Mouse (Mus musculus) limb, embryonic 15.5 days (tissue): ENCODE results near the gene Vwa3a. TPM values are rescaled to one million over a fixed set of nuclear protein-coding genes. Genes with fewer than 3 reads are reported as not detected.
A peak's percentile ranks its signal among the peaks of the same experiment; 100 is the strongest.
"Not testable (repeated sequence)": the region's sequence is repeated elsewhere in the genome, so short reads cannot be mapped to it uniquely, and the experiment has no call there.

Experiments
- ATAC-seq: fragments of 200-750 bp; cut with Nextera tagmentation; 2 replicates; pipeline ENCODE4 v1.8.0; 2017; ENCODE audit warnings: low read depth, moderate TSS enrichment; ENCODE audit not compliant: insufficient number of reproducible peaks, low FRiP score, low TSS enrichment
- H3K27ac ChIP-seq: fragments of 300-500 bp; sonication (generic); 2 replicates; pipeline ENCODE4 v1.5.1; 2015; ENCODE audit warnings: moderate library complexity, mild to moderate bottlenecking, inconsistent platforms
- H3K27me3 ChIP-seq: fragments of 300-500 bp; sonication (generic); 2 replicates; pipeline ENCODE4 v1.6.1; 2015; ENCODE audit warnings: inconsistent platforms
- H3K36me3 ChIP-seq: fragments of 300-500 bp; sonication (generic); 2 replicates; pipeline ENCODE4 v1.6.1; 2015; ENCODE audit warnings: inconsistent platforms
- H3K4me1 ChIP-seq: fragments of 300-500 bp; sonication (generic); 2 replicates; pipeline ENCODE4 v1.6.1; 2015; ENCODE audit warnings: inconsistent platforms
- H3K4me2 ChIP-seq: fragments of 300-500 bp; sonication (generic); 2 replicates; pipeline ENCODE4 v1.6.1; 2015; ENCODE audit warnings: mild to moderate bottlenecking, inconsistent platforms
- H3K4me3 ChIP-seq: fragments of 300-500 bp; sonication (generic); 2 replicates; pipeline ENCODE4 v1.5.1; 2015; ENCODE audit warnings: mild to moderate bottlenecking, inconsistent platforms
- H3K9ac ChIP-seq: fragments of 300-500 bp; sonication (generic); 2 replicates; pipeline ENCODE4 v1.6.1; 2015; ENCODE audit warnings: inconsistent platforms
- H3K9me3 ChIP-seq: fragments of 300-500 bp; sonication (generic); 2 replicates; pipeline ENCODE4 v1.6.1; 2016; ENCODE audit warnings: inconsistent platforms
- WGBS: fragments of 180-500 bp; shearing (Covaris S2); methylation state at CpG from one replicate; pipeline ENCODE4 v1.1.7; 2015; 5-methylcytosine and 5-hydroxymethylcytosine counted together
- polyA plus RNA-seq: library from polyadenylated mRNA; unstranded; fragments of >200 nt; fragmentation: Nextera tagmentation; extraction: Ambion mirVana; gene quantifications from 2 replicates; pipeline ENCODE4 v1.2.1, GENCODE M21; 2015

Vwa3a gene
- 0.14 TPM in 1 of 2 replicates, not detected in the other for polyA plus RNA-seq

GRCm38 (mm10) chr7:120739018-120739417, at the start of gene Vwa3a:
Gene Vwa3a (plus strand): TSS chr7:120739318.
- Histone ChIP-seq H3K9ac (no peak within 1 kb of the TSS), H3K9me3 (no peaks in the 10 kb centered on the region), H3K4me1 (0 out of 2 replicates have a peak, but pooled peaks cover 3% of the 10 kb centered on the region), H3K27me3 (no peaks in the 10 kb centered on the region), H3K4me2 (no peak within 1 kb of the TSS), H3K36me3 (no peaks in the 10 kb centered on the region), H3K4me3 (no peak within 1 kb of the TSS), H3K27ac (no peak within 1 kb of the TSS)
- WGBS = 66% methylated on average over 6 of the region's 6 CpGs
- ATAC-seq = no peak

- H3K4me2 ChIP-seq = no peak overlapping the region
- H3K9ac ChIP-seq = no peak overlapping the region
- peaks cover 13% of the 10 kb centered on the region; the same call in 1 of the 2 replicates for H3K36me3 ChIP-seq
- no peaks in the 10 kb centered on the region for H3K9me3 ChIP-seq
- no peaks in the 10 kb centered on the region for H3K27me3 ChIP-seq
- no peaks in the 10 kb centered on the region for H3K4me1 ChIP-seq
- H3K4me3 ChIP-seq = no peak overlapping the region
- no peak for ATAC-seq
- H3K27ac ChIP-seq = no peak overlapping the region
- 72% methylated on average over 4 of the region's 4 CpGs for WGBS
Observed at GRCm38 (mm10) chr7:120690634-120691033, 48.5 kb upstream of the Vwa3a start.

GRCm38 (mm10) chr7:120693831-120694375, 45.2 kb upstream of the Vwa3a start:
- H3K36me3 ChIP-seq = peaks cover 13% of the 10 kb centered on the region; the same call in 1 of the 2 replicates
- H3K9ac ChIP-seq = no peak overlapping the region
- H3K4me1 ChIP-seq = no peaks in the 10 kb centered on the region
- 89% methylated on average over 5 of the region's 5 CpGs for whole genome bisulfite sequencing
- H3K27me3 ChIP-seq = no peaks in the 10 kb centered on the region
- H3K4me3 ChIP-seq = no peak overlapping the region
- ATAC-seq = no peak
- H3K27ac ChIP-seq = no peak overlapping the region
- H3K4me2 ChIP-seq = no peak overlapping the region
- H3K9me3 ChIP-seq = no peaks in the 10 kb centered on the region

- H3K27me3 ChIP-seq = no peaks in the 10 kb centered on the region
- H3K9ac ChIP-seq = no peak overlapping the region
- H3K36me3 ChIP-seq = peaks cover 11% of the 10 kb centered on the region; the same call in 1 of the 2 replicates
- H3K4me3 ChIP-seq = no peak overlapping the region
- no peak overlapping the region for H3K27ac ChIP-seq
- H3K9me3 ChIP-seq = no peaks in the 10 kb centered on the region
- no peak overlapping the region for H3K4me2 ChIP-seq
- WGBS = 35% methylated on average over 6 of the region's 6 CpGs
- no peaks in the 10 kb centered on the region for H3K4me1 ChIP-seq
- no peak for ATAC-seq
Observed at GRCm38 (mm10) chr7:120695196-120695595, 43.9 kb upstream of the Vwa3a start.

- H3K9me3 ChIP-seq = no peaks in the 10 kb centered on the region
- H3K9ac ChIP-seq = no peak overlapping the region
- ATAC-seq = no peak
- H3K4me3 ChIP-seq = no peak overlapping the region
- WGBS = 67% methylated on average over 1 of the region's 1 CpGs
- H3K27me3 ChIP-seq = no peaks in the 10 kb centered on the region
- H3K27ac ChIP-seq = no peak overlapping the region
- H3K4me2 ChIP-seq = no peak overlapping the region
- no peaks in the 10 kb centered on the region for H3K4me1 ChIP-seq
- peaks cover 8% of the 10 kb centered on the region; the same call in 1 of the 2 replicates for H3K36me3 ChIP-seq
Observed at GRCm38 (mm10) chr7:120695641-120696040, 43.5 kb upstream of the Vwa3a start.

- Histone ChIP-seq H3K27ac (no peak overlapping the region), H3K9ac (no peak overlapping the region), H3K4me1 (no peaks in the 10 kb centered on the region), H3K4me3 (no peak overlapping the region), H3K9me3 (no peaks in the 10 kb centered on the region), H3K27me3 (no peaks in the 10 kb centered on the region), H3K36me3 (0 out of 2 replicates have a peak, but pooled peaks cover 4% of the 10 kb centered on the region), H3K4me2 (no peak overlapping the region)
- 92% methylated on average over 2 of the region's 2 CpGs for WGBS
- ATAC-seq = no peak
Observed at GRCm38 (mm10) chr7:120696331-120696730, 42.8 kb upstream of the Vwa3a start.

GRCm38 (mm10) chr7:120699586-120699985, 39.5 kb upstream of the Vwa3a start:
- WGBS = 89% methylated on average over 6 of the region's 6 CpGs
- H3K4me1 ChIP-seq = no peaks in the 10 kb centered on the region

GRCm38 (mm10) chr7:120703888-120704287, 35.2 kb upstream of the Vwa3a start:
- no peak overlapping the region for H3K27ac ChIP-seq
- WGBS = 73% methylated on average over 3 of the region's 3 CpGs
- H3K27me3 ChIP-seq = no peaks in the 10 kb centered on the region
- ATAC-seq = no peak
- H3K9me3 ChIP-seq = no peaks in the 10 kb centered on the region
- no peak overlapping the region for H3K9ac ChIP-seq
- H3K36me3 ChIP-seq = no peaks in the 10 kb centered on the region
- H3K4me3 ChIP-seq = no peak overlapping the region
- no peaks in the 10 kb centered on the region for H3K4me1 ChIP-seq
- H3K4me2 ChIP-seq = no peak overlapping the region

More at GRCm38 (mm10) chr7:120699586-120699985, 39.5 kb upstream of the Vwa3a start:
- no peak overlapping the region for H3K9ac ChIP-seq
- 0 out of 2 replicates have a peak overlapping the region, but pooled peaks have one; percentile 3 for H3K27ac ChIP-seq
- no peak for ATAC-seq
- no peaks in the 10 kb centered on the region for H3K9me3 ChIP-seq
- no peaks in the 10 kb centered on the region for H3K27me3 ChIP-seq
- no peaks in the 10 kb centered on the region for H3K36me3 ChIP-seq
- no peak overlapping the region for H3K4me2 ChIP-seq
- H3K4me3 ChIP-seq = no peak overlapping the region

GRCm38 (mm10) chr7:120712071-120712470, 27.0 kb upstream of the Vwa3a start:
- H3K4me2 ChIP-seq = no peak overlapping the region
- ATAC-seq = no peak
- no peak overlapping the region for H3K4me3 ChIP-seq
- WGBS = 64% methylated on average over 2 of the region's 2 CpGs
- no peaks in the 10 kb centered on the region for H3K36me3 ChIP-seq
- 0 out of 2 replicates have a peak, but pooled peaks cover 3% of the 10 kb centered on the region for H3K4me1 ChIP-seq
- no peaks in the 10 kb centered on the region for H3K9me3 ChIP-seq
- no peak overlapping the region for H3K9ac ChIP-seq
- no peaks in the 10 kb centered on the region for H3K27me3 ChIP-seq
- H3K27ac ChIP-seq = no peak overlapping the region

- no peak overlapping the region for H3K4me3 ChIP-seq
- H3K27ac ChIP-seq = no peak overlapping the region
- no peak overlapping the region for H3K9ac ChIP-seq
- no peak for ATAC-seq
- H3K9me3 ChIP-seq = no peaks in the 10 kb centered on the region
- H3K4me1 ChIP-seq = 0 out of 2 replicates have a peak, but pooled peaks cover 3% of the 10 kb centered on the region
- H3K4me2 ChIP-seq = no peak overlapping the region
- WGBS = 90% methylated on average over 2 of the region's 2 CpGs
- H3K36me3 ChIP-seq = no peaks in the 10 kb centered on the region
- no peaks in the 10 kb centered on the region for H3K27me3 ChIP-seq
Observed at GRCm38 (mm10) chr7:120713225-120713624, 25.9 kb upstream of the Vwa3a start.

GRCm38 (mm10) chr7:120713951-120714350, 25.2 kb upstream of the Vwa3a start:
- H3K9ac ChIP-seq, H3K9me3 ChIP-seq, ATAC-seq, H3K36me3 ChIP-seq, H3K27ac ChIP-seq, H3K4me1 ChIP-seq, H3K4me2 ChIP-seq, H3K4me3 ChIP-seq, H3K27me3 ChIP-seq: not testable (repeated sequence)
- WGBS = 82% methylated on average over 11 of the region's 11 CpGs

GRCm38 (mm10) chr7:120717261-120717660, 21.9 kb upstream of the Vwa3a start:
- Histone ChIP-seq H3K27me3 (no peaks in the 10 kb centered on the region), H3K27ac (no peak overlapping the region), H3K9me3 (no peaks in the 10 kb centered on the region), H3K4me3 (no peak overlapping the region), H3K4me1 (no peaks in the 10 kb centered on the region), H3K36me3 (no peaks in the 10 kb centered on the region), H3K4me2 (no peak overlapping the region), H3K9ac (no peak overlapping the region)
- WGBS = 45% methylated on average over 2 of the region's 2 CpGs
- no peak for ATAC-seq
